Mouse (Mus musculus) neural tube, embryonic 10.5 days (tissue): ENCODE measurements around the gene Spata25.
"Not testable (repeated sequence)": the region's sequence is repeated elsewhere in the genome, so short reads cannot be mapped to it uniquely, and the experiment has no call there.

ENCODE experiments used
- DNase-seq: peaks from one replicate; pipeline ENCODE4 v3.0.0-alpha.2; 2017; ENCODE audit warnings: low spot score; ENCODE audit errors: extremely low spot score

Spata25 gene

GRCm38 (mm10) chr2:164805332-164805718 is 23.0 kb downstream of the Spata25 start:
- DNase-seq, result no peak

- DNase-seq, result peak; percentile 94
These were observed 23.6 kb downstream of the Spata25 start, which contains the start of the genes Acot8 and Zswim3 for GRCm38 (mm10) chr2:164804533-164805331. Gene Acot8 (minus strand): TSS chr2:164804882. Gene Zswim3 (plus strand): TSS chr2:164805098.

GRCm38 (mm10) chr2:164803921-164804313 is 24.4 kb downstream of the Spata25 start:
- DNase-seq, result no peak

GRCm38 (mm10) chr2:164803201-164803920 is 25.0 kb downstream of the Spata25 start:
- DNase-seq, result no peak

GRCm38 (mm10) chr2:164800252-164801004 is 27.9 kb downstream of the Spata25 start:
- DNase-seq, result no peak

GRCm38 (mm10) chr2:164798554-164798953 is 29.8 kb downstream of the Spata25 start:
- DNase-seq, result not testable (repeated sequence)

- no peak for DNase-seq
These were observed 32.5 kb downstream of the Spata25 start for GRCm38 (mm10) chr2:164795868-164796267.

- DNase-seq, result peak; percentile 69
These were observed 34.0 kb downstream of the Spata25 start for GRCm38 (mm10) chr2:164794293-164794692.

- DNase-seq, result no peak
These were observed 34.6 kb downstream of the Spata25 start for GRCm38 (mm10) chr2:164793772-164794171.

GRCm38 (mm10) chr2:164793236-164793635 is 35.1 kb downstream of the Spata25 start:
- peak; percentile 45 for DNase-seq

- DNase-seq, result no peak
These were observed 35.7 kb downstream of the Spata25 start for GRCm38 (mm10) chr2:164792400-164793190.

GRCm38 (mm10) chr2:164791841-164792261 is 36.5 kb downstream of the Spata25 start:
- no peak for DNase-seq

GRCm38 (mm10) chr2:164790451-164790850 is 37.9 kb downstream of the Spata25 start:
- no peak for DNase-seq

GRCm38 (mm10) chr2:164788411-164788810 is 39.9 kb downstream of the Spata25 start:
- no peak for DNase-seq

GRCm38 (mm10) chr2:164787779-164788178 is 40.6 kb downstream of the Spata25 start:
- DNase-seq, result no peak

- DNase-seq, result no peak
These were observed 41.3 kb downstream of the Spata25 start for GRCm38 (mm10) chr2:164787032-164787431.

- no peak for DNase-seq
These were observed 41.9 kb downstream of the Spata25 start for GRCm38 (mm10) chr2:164786388-164786885.

- peak; percentile 91 for DNase-seq
These were observed 42.6 kb downstream of the Spata25 start, which contains the start of gene Snx21 for GRCm38 (mm10) chr2:164785481-164786387. Gene Snx21 (plus strand): TSS chr2:164785823.

GRCm38 (mm10) chr2:164784869-164785420 is 43.4 kb downstream of the Spata25 start:
- DNase-seq, result no peak
